Mouse (Mus musculus) mouse embryonic stem cell (cell line): ENCODE results near the gene Bcor.

Experiments
- in situ Hi-C, 2 experiments: fragments of 300-500 bp; cut with MboI; formaldehyde crosslinking; loops; 1 replicate in 1 of 2; 3 replicates in 1 of 2; pipeline ENCODE4 v1.14.3; 2019 to 2020; ENCODE audit warnings: low sequenced_read_pairs in 2 of 2, low pct_unique_long_range_greater_than_20kb in 1 of 2, mixed read lengths in 1 of 2; ENCODE audit not compliant: unreplicated experiment in 1 of 2

Bcor gene

GRCm38 (mm10) chrX:12004416-12004815, 155.7 kb downstream of the Bcor start:
- in situ Hi-C loops = loop anchor here in 1 of 2 experiments (10.0 kb wide), 2 partner anchors 70 to 150 kb away; no protein-coding TSS in a partner anchor

GRCm38 (mm10) chrX:12003947-12004346, 156.2 kb downstream of the Bcor start:
- in situ Hi-C loops = loop anchor here in 1 of 2 experiments (10.0 kb wide), 2 partner anchors 71 to 151 kb away; no protein-coding TSS in a partner anchor

GRCm38 (mm10) chrX:12003539-12003938, 156.6 kb downstream of the Bcor start:
- in situ Hi-C loops = loop anchor here in 1 of 2 experiments (10.0 kb wide), 2 partner anchors 71 to 151 kb away; no protein-coding TSS in a partner anchor

GRCm38 (mm10) chrX:12003106-12003505, 157.0 kb downstream of the Bcor start:
- in situ Hi-C loops = loop anchor here in 1 of 2 experiments (10.0 kb wide), 2 partner anchors 72 to 152 kb away; no protein-coding TSS in a partner anchor

GRCm38 (mm10) chrX:12002596-12002995, 157.6 kb downstream of the Bcor start:
- in situ Hi-C loops = loop anchor here in 1 of 2 experiments (10.0 kb wide), 2 partner anchors 72 to 152 kb away; no protein-coding TSS in a partner anchor

- in situ Hi-C loops = loop anchor here in 1 of 2 experiments (10.0 kb wide), 2 partner anchors 73 to 153 kb away; no protein-coding TSS in a partner anchor
Measured at GRCm38 (mm10) chrX:12001969-12002368, 158.2 kb downstream of the Bcor start.

GRCm38 (mm10) chrX:12001336-12001735, 158.8 kb downstream of the Bcor start:
- in situ Hi-C loops = loop anchor here in 1 of 2 experiments (10.0 kb wide), 2 partner anchors 73 to 153 kb away; no protein-coding TSS in a partner anchor

- in situ Hi-C loops = loop anchor here in 1 of 2 experiments (10.0 kb wide), 2 partner anchors 74 to 154 kb away; no protein-coding TSS in a partner anchor
Measured at GRCm38 (mm10) chrX:12000620-12001019, 159.5 kb downstream of the Bcor start.

GRCm38 (mm10) chrX:11999951-12000350, 160.2 kb downstream of the Bcor start:
- in situ Hi-C loops = loop anchor here in 1 of 2 experiments (10.0 kb wide), 2 partner anchors 75 to 155 kb away; no protein-coding TSS in a partner anchor

- in situ Hi-C loops = no loop called here
Measured at GRCm38 (mm10) chrX:11998934-11999336, 161.2 kb downstream of the Bcor start.

GRCm38 (mm10) chrX:11996891-11997290, 163.3 kb downstream of the Bcor start:
- in situ Hi-C loops = no loop called here

GRCm38 (mm10) chrX:11996489-11996888, 163.7 kb downstream of the Bcor start:
- in situ Hi-C loops = no loop called here

- in situ Hi-C loops = no loop called here
Measured at GRCm38 (mm10) chrX:11993641-11994419, 166.3 kb downstream of the Bcor start.

- in situ Hi-C loops = no loop called here
Measured at GRCm38 (mm10) chrX:11989471-11989870, 170.7 kb downstream of the Bcor start.

GRCm38 (mm10) chrX:11988191-11988896, 171.8 kb downstream of the Bcor start:
- in situ Hi-C loops = no loop called here

GRCm38 (mm10) chrX:11987602-11988001, 172.6 kb downstream of the Bcor start:
- in situ Hi-C loops = no loop called here
